Mouse (Mus musculus): ENCODE measurements at regions not wholly inside any gene's neighbourhood (a gene's known extent, or its start where the extent isn't known, plus 50 kb on each side); places are given as distances from the start of the nearest gene placed in this dataset.
A peak's percentile ranks its signal among the peaks of the same experiment; 100 is the strongest.

GRCm38 (mm10) chr5:37980692-37981091 lies 57.9 kb upstream of the Stx18 start:
- no peaks in the 10 kb centered on the region for H3K4me1 ChIP-seq
- H3K4me2 ChIP-seq = no peak overlapping the region
- no peaks in the 10 kb centered on the region for H3K27me3 ChIP-seq
- H3K36me3 ChIP-seq = no peaks in the 10 kb centered on the region
- no peak overlapping the region for H3K9ac ChIP-seq
- no peak overlapping the region for H3K4me3 ChIP-seq
- no peak overlapping the region for H3K27ac ChIP-seq
- no peaks in the 10 kb centered on the region for H3K9me3 ChIP-seq
- WGBS = 49% methylated on average over 3 of the region's 3 CpGs
- no peak for ATAC-seq (ENCODE audit: insufficient number of reproducible peaks, low FRiP score, low TSS enrichment, low read depth)

GRCm38 (mm10) chr5:37976943-37977434 lies 61.6 kb upstream of the Stx18 start:
- Histone ChIP-seq H3K36me3 (no peaks in the 10 kb centered on the region), H3K9ac (no peak overlapping the region), H3K27ac (no peak overlapping the region), H3K4me3 (no peak overlapping the region), H3K9me3 (no peaks in the 10 kb centered on the region), H3K4me2 (no peak overlapping the region), H3K27me3 (no peaks in the 10 kb centered on the region), H3K4me1 (peaks cover 2% of the 10 kb centered on the region; the same call in 1 of the 2 replicates)
- 53% methylated on average over 4 of the region's 4 CpGs for whole genome bisulfite sequencing
- no peak for ATAC-seq (ENCODE audit: insufficient number of reproducible peaks, low FRiP score, low TSS enrichment, low read depth)

- ATAC-seq (ENCODE audit: insufficient number of reproducible peaks, low FRiP score, low TSS enrichment, low read depth) = no peak
- no peak overlapping the region for H3K4me2 ChIP-seq
- no peak overlapping the region for H3K9ac ChIP-seq
- H3K4me3 ChIP-seq = no peak overlapping the region
- H3K9me3 ChIP-seq = no peaks in the 10 kb centered on the region
- H3K27ac ChIP-seq = no peak overlapping the region
- 74% methylated on average over 7 of the region's 7 CpGs for WGBS
- H3K4me1 ChIP-seq = peaks cover 11% of the 10 kb centered on the region
- H3K36me3 ChIP-seq = no peaks in the 10 kb centered on the region
- H3K27me3 ChIP-seq = peaks cover 14% of the 10 kb centered on the region; the same call in 1 of the 2 replicates
Measured at GRCm38 (mm10) chr5:37972980-37973545, 65.5 kb upstream of the Stx18 start.

GRCm38 (mm10) chr5:37971724-37972123 lies 66.8 kb upstream of the Stx18 start:
- ATAC-seq (ENCODE audit: insufficient number of reproducible peaks, low FRiP score, low TSS enrichment, low read depth) = no peak
- WGBS = 58% methylated on average over 11 of the region's 11 CpGs
- no peaks in the 10 kb centered on the region for H3K36me3 ChIP-seq
- no peak overlapping the region for H3K4me3 ChIP-seq
- no peak overlapping the region for H3K9ac ChIP-seq
- no peaks in the 10 kb centered on the region for H3K9me3 ChIP-seq
- H3K4me1 ChIP-seq = peaks cover 23% of the 10 kb centered on the region
- no peak overlapping the region for H3K27ac ChIP-seq
- H3K4me2 ChIP-seq = no peak overlapping the region
- H3K27me3 ChIP-seq = peaks cover 19% of the 10 kb centered on the region; the same call in 1 of the 2 replicates

DNA sequence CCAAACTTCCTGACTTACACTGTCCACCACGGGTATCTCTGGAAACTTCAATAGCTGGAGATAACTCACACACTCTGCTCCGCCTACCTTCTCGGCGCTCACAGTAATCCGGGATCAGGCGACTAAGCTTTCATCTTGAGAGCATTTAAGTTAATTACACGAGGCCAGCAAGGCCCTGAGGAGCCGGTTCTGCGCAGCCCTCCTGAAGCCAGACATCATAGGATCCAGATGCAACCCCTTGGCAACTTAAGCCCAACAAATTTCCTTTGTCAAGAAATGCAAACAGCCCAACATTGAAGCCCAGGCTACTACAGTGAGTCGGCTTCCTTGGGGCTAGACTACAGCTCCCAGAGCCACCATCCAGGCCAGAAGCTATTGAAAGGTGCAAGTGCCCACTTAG lies 69.9 kb upstream of the Stx18 start:
- no peak overlapping the region for H3K27ac ChIP-seq
- no peak overlapping the region for H3K4me2 ChIP-seq
- no peak overlapping the region for H3K9ac ChIP-seq
- WGBS = 5% methylated on average over 10 of the region's 10 CpGs
- no peaks in the 10 kb centered on the region for H3K9me3 ChIP-seq
- ATAC-seq (ENCODE audit: insufficient number of reproducible peaks, low FRiP score, low TSS enrichment, low read depth) = no peak
- H3K36me3 ChIP-seq = no peaks in the 10 kb centered on the region
- H3K4me3 ChIP-seq = no peak overlapping the region
- H3K27me3 ChIP-seq = peaks cover 27% of the 10 kb centered on the region; the same call in 1 of the 2 replicates
- H3K4me1 ChIP-seq = peaks cover 23% of the 10 kb centered on the region

DNA sequence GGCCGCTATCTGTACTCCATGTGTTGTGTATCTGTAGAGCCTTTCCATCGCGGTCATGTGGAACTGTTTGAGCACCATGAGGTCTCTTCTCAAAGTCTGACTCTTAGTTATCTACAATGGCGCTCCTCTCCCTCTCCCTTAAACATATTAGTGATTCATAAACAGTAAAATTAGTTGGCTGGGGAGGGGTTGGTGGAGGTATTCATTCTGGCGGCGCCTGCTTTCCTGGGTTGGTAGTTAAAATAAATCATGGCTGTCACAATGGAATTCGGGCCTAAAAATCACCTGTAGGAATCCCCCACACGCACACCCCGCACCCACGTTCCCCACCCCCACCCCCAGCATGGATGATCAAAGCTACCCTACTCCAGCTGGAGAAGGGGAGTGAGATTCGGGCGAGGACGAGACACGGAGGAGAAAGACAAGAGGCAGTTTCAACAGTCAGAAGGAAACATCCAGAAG lies 70.6 kb upstream of the Stx18 start:
- 2% methylated on average over 14 of the region's 14 CpGs for whole genome bisulfite sequencing
- Histone ChIP-seq H3K4me3 (0 out of 2 replicates have a peak overlapping the region, but pooled peaks have one; percentile 1), H3K9me3 (no peaks in the 10 kb centered on the region), H3K27me3 (peaks cover 28% of the 10 kb centered on the region; the same call in 1 of the 2 replicates), H3K4me2 (peak overlapping the region; percentile 30), H3K4me1 (peaks cover 23% of the 10 kb centered on the region), H3K9ac (no peak overlapping the region), H3K36me3 (no peaks in the 10 kb centered on the region), H3K27ac (0 out of 2 replicates have a peak overlapping the region, but pooled peaks have one; percentile 7)
- ATAC-seq (ENCODE audit: insufficient number of reproducible peaks, low FRiP score, low TSS enrichment, low read depth) = no peak

DNA sequence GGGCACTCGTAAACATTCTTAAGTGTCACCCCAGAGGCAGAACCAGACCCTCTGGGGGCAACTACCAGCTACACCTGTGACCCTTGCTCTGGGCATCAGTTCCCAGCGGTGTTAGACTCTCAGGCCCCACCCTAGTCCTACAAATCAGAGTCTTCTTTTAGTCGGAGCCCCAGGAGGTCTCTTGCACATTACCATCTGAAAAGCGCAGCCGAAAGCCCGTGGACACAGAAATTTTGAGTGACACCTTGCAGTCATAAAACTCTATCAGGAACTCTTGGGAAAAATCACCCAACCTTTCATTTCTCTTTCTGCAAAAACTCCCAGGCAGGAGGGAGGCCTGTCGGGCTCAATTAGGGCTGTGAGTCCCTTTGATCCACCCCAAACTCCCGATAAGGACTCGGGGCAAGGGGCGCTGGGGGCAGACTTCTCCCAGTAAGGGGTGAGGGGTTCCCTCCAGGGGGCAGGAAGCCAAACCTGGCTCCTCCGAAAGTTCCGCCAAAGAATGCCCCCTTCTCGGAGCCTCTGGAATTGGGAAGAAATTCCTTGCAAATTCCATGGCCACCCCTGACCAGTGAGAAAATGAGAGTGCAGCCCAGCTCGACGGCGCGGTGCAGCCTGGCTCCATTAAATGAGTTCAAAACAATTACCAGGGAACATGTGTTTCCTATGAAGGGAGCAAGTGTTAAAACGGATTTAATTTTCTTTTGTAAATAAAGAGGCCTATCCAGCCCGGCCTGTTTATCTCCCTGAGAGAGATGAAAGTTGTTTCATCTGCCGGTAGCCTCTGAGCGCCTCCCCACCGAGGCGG lies 71.2 kb upstream of the Stx18 start:
- peaks cover 21% of the 10 kb centered on the region for H3K4me1 ChIP-seq

DNA sequence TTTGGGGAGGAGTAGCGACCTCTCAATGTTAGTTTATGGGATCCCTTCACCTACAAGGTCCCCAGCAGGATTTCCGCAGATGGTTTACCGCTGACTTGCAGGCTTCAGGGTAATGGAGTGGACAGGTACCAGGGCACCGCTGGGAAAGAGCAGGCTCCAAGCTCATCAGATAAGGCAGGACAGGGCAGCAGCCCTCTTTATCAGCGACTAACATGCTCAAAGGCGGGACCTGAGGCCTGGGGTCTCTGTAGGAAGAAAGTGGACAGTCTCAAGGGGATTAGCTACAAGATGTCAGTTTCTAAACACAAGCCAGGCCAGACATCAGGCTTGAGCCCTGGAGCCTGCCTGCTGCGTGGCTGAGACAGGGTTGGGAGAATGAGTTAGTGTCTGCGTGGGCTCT lies 74.9 kb upstream of the Stx18 start:
- no peak for ATAC-seq (ENCODE audit: insufficient number of reproducible peaks, low FRiP score, low TSS enrichment, low read depth)
- Histone ChIP-seq H3K4me2 (no peak overlapping the region), H3K9me3 (no peaks in the 10 kb centered on the region), H3K36me3 (no peaks in the 10 kb centered on the region), H3K4me1 (peaks cover 18% of the 10 kb centered on the region), H3K9ac (no peak overlapping the region), H3K27ac (no peak overlapping the region), H3K4me3 (no peak overlapping the region), H3K27me3 (peaks cover 16% of the 10 kb centered on the region; the same call in 1 of the 2 replicates)
- 47% methylated on average over 8 of the region's 8 CpGs for WGBS

More for the DNA sequence above, 71.2 kb upstream of the Stx18 start:
- no peaks in the 10 kb centered on the region for H3K9me3 ChIP-seq
- no peak overlapping the region for H3K9ac ChIP-seq
- H3K27me3 ChIP-seq = peaks cover 28% of the 10 kb centered on the region; the same call in 1 of the 2 replicates
- no peaks in the 10 kb centered on the region for H3K36me3 ChIP-seq
- 6% methylated on average over 23 of the region's 23 CpGs for WGBS
- no peak for ATAC-seq (ENCODE audit: insufficient number of reproducible peaks, low FRiP score, low TSS enrichment, low read depth)
- 0 out of 2 replicates have a peak overlapping the region, but pooled peaks have one; percentile 1 for H3K4me3 ChIP-seq
- H3K4me2 ChIP-seq = peak overlapping the region; percentile 30
- H3K27ac ChIP-seq = 0 out of 2 replicates have a peak overlapping the region, but pooled peaks have one; percentile 18

DNA sequence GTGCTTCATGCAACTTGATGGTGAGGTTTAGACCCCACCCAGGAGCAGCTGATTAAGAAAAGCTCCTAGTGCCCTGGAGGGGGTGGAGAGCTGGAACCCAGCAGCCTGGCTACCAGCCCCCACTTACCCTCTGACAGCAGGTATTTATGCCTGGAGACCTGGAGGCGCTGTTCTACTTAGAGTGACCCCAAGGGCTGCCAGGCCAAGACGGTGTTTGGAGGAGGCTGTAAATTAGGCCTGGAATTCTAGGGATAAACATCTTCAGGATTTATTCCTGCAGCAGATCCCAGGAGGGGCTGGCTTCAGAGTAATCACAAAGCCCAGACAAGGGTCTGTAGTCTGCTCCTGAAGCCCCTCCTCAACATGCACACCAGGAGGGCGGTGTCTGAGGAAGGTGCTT lies 76.0 kb upstream of the Stx18 start:
- Histone ChIP-seq H3K4me2 (no peak overlapping the region), H3K27me3 (peaks cover 15% of the 10 kb centered on the region; the same call in 1 of the 2 replicates), H3K4me1 (peaks cover 6% of the 10 kb centered on the region), H3K4me3 (no peak overlapping the region), H3K27ac (no peak overlapping the region), H3K9ac (no peak overlapping the region), H3K9me3 (no peaks in the 10 kb centered on the region), H3K36me3 (no peaks in the 10 kb centered on the region)
- ATAC-seq (ENCODE audit: insufficient number of reproducible peaks, low FRiP score, low TSS enrichment, low read depth) = no peak
- 31% methylated on average over 3 of the region's 3 CpGs for WGBS

DNA sequence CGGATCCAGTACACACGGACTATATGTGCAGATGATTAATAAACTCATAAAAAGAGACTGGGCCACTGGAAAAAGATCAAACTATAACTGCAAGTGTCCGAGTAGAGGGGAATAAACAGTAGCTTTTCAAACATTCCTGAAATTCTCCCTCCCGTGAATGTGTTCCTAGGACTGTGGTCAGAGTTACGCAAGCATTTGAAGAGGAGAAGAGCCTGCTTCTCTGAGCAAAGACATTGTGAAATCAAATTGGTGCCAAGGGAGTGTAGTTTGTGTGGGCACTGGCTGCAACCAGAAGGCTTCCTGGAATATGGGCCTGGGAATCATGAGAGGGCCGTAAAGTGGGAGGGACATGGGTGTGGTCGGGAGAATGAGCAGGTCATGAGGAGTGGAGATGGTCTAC lies 78.3 kb upstream of the Stx18 start:
- ATAC-seq (ENCODE audit: insufficient number of reproducible peaks, low FRiP score, low TSS enrichment, low read depth) = no peak
- 0 out of 2 replicates have a peak, but pooled peaks cover 6% of the 10 kb centered on the region for H3K27me3 ChIP-seq
- no peaks in the 10 kb centered on the region for H3K4me1 ChIP-seq
- no peaks in the 10 kb centered on the region for H3K36me3 ChIP-seq
- no peak overlapping the region for H3K27ac ChIP-seq
- no peak overlapping the region for H3K4me3 ChIP-seq
- H3K9ac ChIP-seq = no peak overlapping the region
- H3K4me2 ChIP-seq = no peak overlapping the region
- WGBS = 65% methylated on average over 7 of the region's 7 CpGs
- no peaks in the 10 kb centered on the region for H3K9me3 ChIP-seq

- no peaks in the 10 kb centered on the region for H3K27me3 ChIP-seq
- H3K4me2 ChIP-seq = no peak overlapping the region
- H3K9me3 ChIP-seq = no peaks in the 10 kb centered on the region
- no peaks in the 10 kb centered on the region for H3K36me3 ChIP-seq
- ATAC-seq (ENCODE audit: insufficient number of reproducible peaks, low FRiP score, low TSS enrichment, low read depth) = no peak
- no peak overlapping the region for H3K9ac ChIP-seq
- H3K4me1 ChIP-seq = no peaks in the 10 kb centered on the region
- 5% methylated on average over 1 of the region's 1 CpGs for WGBS
- no peak overlapping the region for H3K27ac ChIP-seq
- no peak overlapping the region for H3K4me3 ChIP-seq
Measured at GRCm38 (mm10) chr5:37952096-37952495, 86.4 kb upstream of the Stx18 start.

- no peaks in the 10 kb centered on the region for H3K9me3 ChIP-seq
- no peak overlapping the region for H3K4me2 ChIP-seq
- no peak overlapping the region for H3K4me3 ChIP-seq
- H3K27ac ChIP-seq = peak overlapping the region; percentile 12; the same call in 1 of the 2 replicates
- peaks cover 7% of the 10 kb centered on the region for H3K4me1 ChIP-seq
- no peaks in the 10 kb centered on the region for H3K36me3 ChIP-seq
- peaks cover 4% of the 10 kb centered on the region; the same call in 1 of the 2 replicates for H3K27me3 ChIP-seq
- no peak overlapping the region for H3K9ac ChIP-seq
- 25% methylated on average over 2 of the region's 2 CpGs for WGBS
- ATAC-seq (ENCODE audit: insufficient number of reproducible peaks, low FRiP score, low TSS enrichment, low read depth) = no peak
Measured at GRCm38 (mm10) chr5:37932760-37933122, 105.8 kb upstream of the Stx18 start.

Data from limb, embryonic 15.5 days (tissue).